Mouse (Mus musculus) cerebellum, adult 2 months (tissue): Measurements from ENCODE around the gene Il3ra.

Experiments
- CTCF ChIP-seq: fragments of 200-500 bp; IDR thresholded peaks from 2 replicates; pipeline ENCODE4 v1.5.1; 2011; ENCODE audit warnings: low read depth, mild to moderate bottlenecking, control low read depth, low read length, moderate library complexity, borderline replicate concordance; ENCODE audit not compliant: insufficient read depth
- POLR2A ChIP-seq: fragments of 200-500 bp; IDR thresholded peaks from 2 replicates; pipeline ENCODE4 v1.6.1; 2011; ENCODE audit warnings: low read length, control low read depth, borderline replicate concordance; ENCODE audit not compliant: insufficient read depth

DNA sequence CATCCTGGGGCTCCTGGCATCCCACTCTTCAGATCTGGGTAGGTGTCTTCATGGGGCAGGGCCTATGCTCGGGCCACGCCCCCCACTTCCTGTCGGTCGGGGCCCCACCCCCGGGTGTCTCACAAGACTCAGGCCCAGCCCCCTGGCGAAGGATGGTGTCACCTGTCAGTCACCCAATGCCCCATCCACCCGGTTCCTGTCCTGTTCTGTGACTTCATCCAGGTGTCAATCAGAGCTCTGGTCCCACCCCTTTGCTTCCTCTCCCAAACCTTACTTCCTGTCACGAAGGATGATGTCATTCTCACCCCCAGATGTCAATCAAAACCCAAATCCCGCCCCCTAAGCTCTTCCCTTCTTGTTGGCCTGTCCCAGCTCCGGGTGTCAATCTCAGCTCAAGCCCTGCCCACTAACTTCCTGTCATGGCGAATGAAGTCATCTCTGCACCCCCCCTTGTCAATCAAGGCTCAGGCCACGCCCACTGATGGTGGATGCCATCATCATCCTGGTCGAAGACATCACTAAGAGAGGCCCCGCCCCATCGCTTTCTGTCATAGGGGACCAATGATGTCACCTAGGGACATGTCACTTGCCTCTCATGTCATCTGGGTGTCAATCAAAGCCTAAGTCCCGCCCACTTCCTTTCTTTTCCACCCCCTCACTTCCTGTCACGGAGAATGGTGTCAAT lies 1.2 kb downstream of the Il3ra start:
- no peak for TF ChIP-seq CTCF
- TF ChIP-seq POLR2A: no peak
